Mouse (Mus musculus) A20 (cell line): Measurements from ENCODE around the gene Ripor3.

Experiments
- DNase-seq: peaks from one replicate; pipeline ENCODE4 v3.0.0-alpha.2; 2011; ENCODE audit warnings: low read depth, low spot score

Gene Ripor3

DNA sequence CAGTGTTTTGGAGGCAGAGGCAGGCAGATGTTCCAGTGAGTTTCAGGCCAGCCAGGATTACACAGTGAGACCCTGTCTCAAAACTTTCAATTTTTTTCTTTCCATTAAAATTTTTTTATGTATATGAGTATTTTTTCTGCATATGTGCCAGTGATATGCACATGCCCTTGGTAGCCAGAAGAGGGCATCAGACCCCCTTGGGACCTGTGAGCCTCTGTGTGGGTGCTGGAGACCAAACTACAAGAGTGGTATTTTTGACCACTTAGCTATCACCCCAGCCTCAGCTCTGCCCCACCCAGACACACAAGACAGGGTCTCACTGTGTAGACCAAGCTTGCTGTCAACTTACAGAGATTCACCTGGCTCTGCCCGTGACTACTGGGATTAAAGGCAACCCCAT is 52.9 kb downstream of the Ripor3 start:
- peak; percentile 62 for DNase-seq

DNA sequence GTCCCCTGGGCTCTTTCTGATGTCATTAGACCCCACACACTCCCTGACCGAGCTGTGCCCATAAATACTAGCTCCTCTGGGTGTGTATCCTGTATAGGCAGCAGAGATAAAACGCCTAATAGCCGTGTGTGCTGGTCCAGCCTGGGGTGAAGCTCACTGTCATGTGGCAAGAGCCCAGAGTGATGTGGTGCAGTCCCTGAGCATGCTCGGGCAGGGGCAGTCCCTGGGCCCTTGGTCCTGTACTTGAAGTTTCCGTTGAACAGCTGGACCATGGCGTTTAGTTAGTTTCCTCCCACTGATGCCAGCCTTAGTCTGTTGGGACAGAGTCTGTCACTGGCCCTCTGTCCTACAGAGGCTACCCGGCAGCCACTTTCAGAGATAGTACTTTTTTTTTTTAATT is 55.5 kb downstream of the Ripor3 start:
- DNase-seq = peak; percentile 41

DNA sequence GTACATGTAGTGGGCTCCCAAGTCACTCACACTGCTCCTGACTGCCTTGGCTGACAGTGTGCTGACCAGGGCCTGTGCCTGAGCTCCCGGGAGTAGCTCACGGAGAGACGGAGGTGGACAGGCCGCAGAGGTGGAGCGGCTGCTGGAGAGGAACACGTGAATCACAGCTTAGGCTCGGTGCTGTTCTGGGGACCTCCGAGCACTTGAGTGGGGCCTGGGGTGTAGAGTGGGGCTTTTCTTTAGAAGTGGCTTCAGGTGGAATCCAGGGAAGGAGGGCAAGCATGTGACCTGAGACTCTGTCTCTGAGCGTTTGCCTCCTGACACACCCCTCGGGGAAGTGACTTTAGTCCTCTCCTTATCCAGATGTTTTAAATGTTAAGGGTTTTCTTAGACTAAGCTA is 56.6 kb downstream of the Ripor3 start:
- DNase-seq = no peak

DNA sequence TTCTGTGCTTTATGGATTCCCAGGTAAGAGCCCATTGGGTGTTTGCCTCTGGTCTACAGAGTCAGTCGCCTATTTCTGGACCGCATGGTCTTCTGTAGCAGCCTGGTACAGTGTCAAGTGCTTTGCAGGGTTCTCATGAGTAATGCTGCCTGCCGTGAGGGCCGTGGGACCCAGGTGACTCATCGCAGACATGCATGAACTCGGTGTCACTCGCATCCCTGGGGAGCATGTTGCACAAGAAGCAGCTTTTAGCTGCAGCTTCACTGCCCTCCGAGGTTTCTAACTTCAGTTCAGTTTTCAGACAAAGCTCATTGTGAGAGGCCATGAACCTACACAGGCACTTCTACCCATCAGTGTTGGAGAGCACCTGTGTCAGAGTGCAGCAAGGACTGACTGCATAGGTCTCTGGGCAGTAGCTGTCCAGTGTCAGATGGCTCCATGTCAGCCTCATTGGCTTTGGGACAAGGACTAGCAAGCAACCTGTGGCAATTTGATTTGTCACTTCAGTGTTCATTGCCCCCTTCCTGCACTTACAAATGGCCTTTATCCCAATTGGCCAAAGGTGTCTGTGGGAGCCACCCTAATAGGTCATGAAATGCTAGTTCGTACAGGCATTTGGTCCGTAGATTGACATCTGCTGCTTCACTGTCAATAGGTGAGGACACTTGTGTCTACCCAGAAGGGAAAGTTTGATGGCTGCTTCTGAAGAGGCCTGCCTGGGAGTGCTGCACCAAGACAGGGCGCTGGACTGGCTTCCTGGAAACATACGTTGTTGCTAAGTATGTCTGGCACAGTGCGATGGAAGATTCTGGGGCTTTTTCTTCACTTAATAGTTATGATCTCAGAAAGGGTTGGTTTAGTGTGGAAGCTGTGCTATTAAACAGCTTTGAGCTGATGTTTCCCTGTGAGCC is 58.9 kb downstream of the Ripor3 start:
- DNase-seq = no peak

DNA sequence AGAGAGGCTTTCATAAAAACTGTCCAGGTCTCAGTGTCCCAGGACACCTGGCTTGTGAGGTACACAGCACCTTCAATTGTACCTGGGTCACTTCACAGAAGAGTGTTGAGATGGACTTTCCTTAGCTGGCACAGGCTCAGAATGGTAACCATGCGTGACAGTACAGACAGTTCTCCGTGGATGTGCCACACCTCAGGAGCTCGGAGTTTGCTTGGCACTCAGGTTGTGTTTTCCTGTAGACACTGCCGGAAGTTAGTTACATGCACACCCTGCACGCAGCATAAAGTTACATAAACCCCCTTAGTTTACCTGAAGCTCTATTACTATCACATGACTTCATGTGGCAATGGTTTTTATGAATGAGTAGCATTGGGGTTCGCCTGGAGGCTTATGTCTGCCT is 59.7 kb downstream of the Ripor3 start:
- no peak for DNase-seq

- DNase-seq = no peak
Observed at GRCm38 (mm10) chr2:167949808-167950207, 60.6 kb downstream of the Ripor3 start.

GRCm38 (mm10) chr2:167949250-167949649 is 61.2 kb downstream of the Ripor3 start:
- no peak for DNase-seq

- no peak for DNase-seq
Observed at GRCm38 (mm10) chr2:167948557-167948956, 61.9 kb downstream of the Ripor3 start.

DNA sequence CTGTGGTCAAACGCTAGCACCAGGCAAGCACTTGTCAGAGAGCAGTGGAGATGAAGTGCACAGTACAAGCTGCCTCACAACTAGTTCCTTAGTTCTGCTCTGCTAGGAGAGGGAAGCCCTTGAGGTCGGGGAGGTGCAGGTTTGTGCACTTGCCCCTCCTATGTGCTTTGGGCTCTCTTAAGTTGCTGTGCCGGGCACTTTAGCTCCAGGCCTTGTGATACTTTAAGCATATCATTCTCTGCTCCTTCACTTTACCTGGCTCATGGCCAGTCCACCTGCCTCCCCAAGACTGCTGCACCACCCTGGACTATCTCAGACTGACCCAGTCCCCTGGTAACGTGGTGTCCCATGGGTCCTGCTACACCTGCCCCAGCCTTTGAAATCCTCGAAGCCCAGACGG is 62.4 kb downstream of the Ripor3 start:
- no peak for DNase-seq

DNA sequence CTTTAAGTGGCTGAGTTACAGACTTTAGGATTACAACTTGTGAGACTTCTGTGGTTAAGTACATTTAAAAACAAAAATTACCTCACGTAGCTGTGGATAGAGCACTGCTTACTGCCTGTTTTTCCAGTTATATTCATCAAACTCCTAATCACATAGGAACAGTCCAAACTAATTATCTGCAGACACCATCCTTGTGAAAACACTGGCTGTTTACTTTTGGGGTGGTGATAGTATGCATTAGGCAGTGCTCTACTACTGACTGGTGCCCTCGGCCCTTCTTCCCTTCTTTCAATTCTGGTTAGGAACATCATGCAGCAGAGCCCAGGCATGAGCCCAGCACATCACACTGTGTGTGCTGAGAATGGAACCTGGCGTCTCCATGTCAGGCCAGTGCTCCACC is 63.2 kb downstream of the Ripor3 start:
- DNase-seq = no peak

- DNase-seq = no peak
Observed at GRCm38 (mm10) chr2:167945451-167945850, 65.0 kb downstream of the Ripor3 start.

DNA sequence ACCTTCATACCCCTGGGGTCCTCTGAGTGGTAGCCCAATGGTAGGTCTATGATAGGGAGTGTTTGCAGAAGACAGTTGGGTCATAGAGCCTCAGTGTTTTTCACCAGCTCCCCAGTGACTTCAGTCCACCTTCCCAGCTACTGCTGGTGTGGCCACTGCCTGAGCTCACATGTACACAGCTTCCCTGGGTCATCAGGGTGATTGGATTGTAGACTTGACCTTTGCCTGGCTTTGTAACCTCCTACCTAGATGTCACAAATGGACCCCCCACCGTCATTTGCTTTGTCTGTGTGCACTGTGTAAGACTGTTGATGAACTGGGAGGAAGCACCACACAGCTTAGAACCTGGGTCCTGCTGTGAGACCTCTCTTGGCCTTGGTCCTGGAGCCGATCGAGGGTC is 66.2 kb downstream of the Ripor3 start:
- DNase-seq = no peak

- DNase-seq = peak; percentile 59
Observed at GRCm38 (mm10) chr2:167942926-167943633, 67.3 kb downstream of the Ripor3 start.

DNA sequence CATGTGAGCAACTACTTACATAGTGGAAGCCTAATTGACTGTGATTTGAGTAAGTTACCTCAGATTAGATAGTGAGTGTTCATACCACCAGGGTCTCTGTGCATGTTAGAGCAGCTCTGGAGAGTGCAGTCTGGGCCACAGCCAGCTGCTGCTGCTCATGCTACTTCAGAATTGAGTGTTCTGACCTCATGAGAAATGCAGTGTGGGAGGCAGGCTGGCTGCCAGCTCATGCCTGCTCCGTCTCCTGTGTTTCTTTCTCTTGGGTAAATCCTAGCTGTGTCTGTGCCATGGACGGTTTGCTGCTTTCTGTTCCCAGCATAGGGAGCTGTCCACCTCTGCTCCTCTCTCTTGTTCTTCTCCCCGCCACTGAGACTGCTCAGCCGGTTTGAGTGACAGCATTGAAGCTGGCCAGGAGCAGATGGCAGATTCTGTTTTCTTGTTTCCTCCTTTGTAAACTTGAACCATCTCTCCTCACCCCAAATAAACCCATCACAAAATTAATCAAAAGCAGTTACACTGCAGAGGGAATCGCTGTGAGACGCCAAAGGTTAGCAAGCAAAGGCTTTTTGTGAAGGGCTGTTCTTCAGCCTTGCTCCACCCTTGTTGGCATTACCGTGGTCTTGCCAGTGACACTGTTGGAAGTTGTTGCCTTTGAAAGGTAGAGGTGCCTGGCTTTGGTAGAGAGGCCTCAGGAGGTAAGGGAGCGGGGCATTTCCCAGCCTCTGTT is 68.1 kb downstream of the Ripor3 start:
- peak; percentile 44 for DNase-seq

DNA sequence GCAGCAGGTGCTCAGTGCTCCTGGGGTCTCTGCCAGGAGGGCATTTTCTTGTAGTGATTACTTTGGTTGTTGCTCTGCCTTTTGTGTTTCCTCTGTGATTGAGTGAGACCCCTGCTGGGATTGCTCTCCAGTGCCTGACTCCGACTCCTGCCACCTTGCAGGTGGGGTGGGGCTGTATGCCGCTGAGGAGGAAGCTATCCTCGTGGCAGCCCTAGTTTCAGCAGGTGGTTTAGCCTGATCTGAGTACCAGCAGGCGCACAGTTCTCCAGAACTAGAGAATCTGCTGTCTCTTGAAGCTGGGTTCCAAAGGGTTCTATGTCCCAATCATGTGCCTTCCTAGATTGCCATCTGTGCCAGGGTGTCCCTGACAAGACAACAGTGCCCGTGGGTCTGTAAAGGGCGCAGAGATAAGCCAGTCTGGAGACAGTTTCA is 68.7 kb downstream of the Ripor3 start:
- peak; percentile 62 for DNase-seq

DNA sequence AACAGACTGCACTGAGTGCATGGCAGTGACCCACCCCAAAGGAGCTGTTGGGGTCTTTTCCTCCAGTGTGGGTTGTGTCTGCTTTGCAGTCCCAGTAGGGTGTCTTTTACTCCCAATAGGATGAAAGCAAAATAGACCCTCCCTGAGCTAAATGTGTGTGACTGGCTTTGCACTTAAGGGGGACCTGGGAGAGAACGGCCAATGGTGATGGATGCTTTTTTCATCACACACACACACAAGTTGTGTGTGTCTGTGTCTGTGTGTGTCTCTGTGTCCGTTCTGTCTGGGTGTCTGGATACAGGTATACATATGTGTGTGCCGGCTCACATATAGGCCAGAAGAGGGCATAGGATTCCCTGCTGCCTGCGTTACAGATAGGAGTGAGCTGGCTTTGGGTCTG is 69.1 kb downstream of the Ripor3 start:
- DNase-seq = no peak

GRCm38 (mm10) chr2:167940636-167941035 is 69.8 kb downstream of the Ripor3 start:
- no peak for DNase-seq

DNA sequence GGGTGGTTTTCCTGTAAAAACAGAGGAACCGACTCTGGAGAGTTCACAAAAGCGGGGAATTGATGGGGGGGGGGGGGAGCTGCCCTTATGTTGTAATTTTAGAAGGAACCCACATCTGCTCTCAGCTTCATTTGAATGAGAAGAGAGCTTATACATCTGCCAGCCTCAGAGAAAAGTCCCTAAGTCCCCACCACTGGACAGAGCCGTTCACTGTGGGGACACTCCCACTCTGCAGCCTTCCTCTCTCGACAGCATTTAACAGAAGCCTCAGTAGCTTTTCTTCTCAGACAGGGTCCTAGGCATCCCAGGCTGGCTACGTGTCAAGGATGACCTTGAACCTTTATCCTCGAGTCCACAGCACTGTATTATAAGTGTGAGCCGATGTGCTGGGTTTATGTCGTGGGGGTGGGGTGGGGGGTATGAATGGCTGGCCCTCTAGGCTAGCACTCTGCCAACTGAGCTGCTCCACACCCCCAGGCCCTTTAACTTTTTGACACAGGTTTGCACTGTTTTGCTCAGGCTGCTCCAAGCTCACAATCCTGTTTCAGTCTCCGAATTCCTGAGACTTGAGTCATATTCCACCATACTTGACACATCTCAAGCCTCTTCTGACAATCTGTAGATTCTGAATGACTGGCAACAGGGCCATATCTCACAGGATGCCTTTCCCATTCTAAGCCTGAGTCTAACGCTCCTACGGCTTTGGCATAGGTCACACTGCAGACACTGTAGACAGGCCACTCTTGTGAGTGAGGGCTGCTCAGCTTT is 70.6 kb downstream of the Ripor3 start:
- DNase-seq = peak; percentile 83

GRCm38 (mm10) chr2:167939204-167939603 is 71.2 kb downstream of the Ripor3 start:
- DNase-seq = no peak

GRCm38 (mm10) chr2:167938786-167939185 is 71.6 kb downstream of the Ripor3 start:
- no peak for DNase-seq

DNA sequence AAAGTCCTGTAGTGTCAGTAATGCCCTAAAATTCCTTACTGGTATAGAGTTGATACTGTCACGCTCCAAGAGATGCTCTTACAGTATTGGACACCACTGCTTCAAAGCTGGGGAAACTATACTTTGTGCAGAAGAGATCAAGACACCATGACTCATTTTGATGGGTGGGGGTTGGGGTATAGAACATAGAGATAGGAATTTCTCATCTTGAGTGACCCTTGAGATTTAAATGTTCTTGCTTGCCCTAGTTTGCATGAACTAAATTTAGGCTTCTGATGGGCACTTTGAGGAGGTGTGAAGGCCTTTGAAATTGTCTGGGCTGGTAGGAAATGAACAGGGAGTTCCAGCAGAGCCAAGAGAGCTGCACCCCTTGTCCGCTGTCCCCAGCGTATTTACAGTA is 74.5 kb downstream of the Ripor3 start:
- no peak for DNase-seq
